20 mouse cellular contexts compared by ENCODE assay signal in the genomic region with DNA sequence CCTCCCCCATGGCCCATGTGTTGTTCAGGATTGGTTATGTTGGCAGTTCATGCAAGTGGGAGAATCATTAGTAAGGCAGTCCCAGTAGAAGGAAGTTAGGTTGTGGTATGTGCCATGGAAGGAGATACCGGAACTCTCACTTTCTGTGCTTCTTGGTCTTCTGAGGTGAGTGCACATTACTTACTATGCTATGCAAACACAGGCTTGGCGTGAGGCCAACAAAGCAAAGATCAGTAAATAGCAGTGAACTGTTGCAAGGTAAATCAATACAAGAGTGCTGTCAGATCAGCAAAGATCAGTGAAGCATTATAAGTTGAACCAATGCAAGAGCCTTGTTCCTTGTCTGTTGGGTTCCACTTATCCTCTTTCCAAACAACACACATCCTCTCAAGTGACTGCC. TPM values are rescaled to one million over a fixed set of nuclear protein-coding genes. Genes with fewer than 3 reads are reported as not detected.
DNase-seq lines count a peak whose midpoint lies in the region; ATAC-seq and TF ChIP-seq lines count a peak whose summit lies in the region.
"Had no signal": no experiment of that assay in that cellular context is flagged by ENCODE, and none has a peak within 500 bp of the region (broad histone marks: within the 10 kb centered on the region; RNA-seq: fewer than 3 reads in every experiment).

No protein-coding gene starts in this region.

- no peak overlapping the region for H3K9ac ChIP-seq in lung, embryonic 14.5 days
- H3K9ac ChIP-seq in intestine, embryonic 16.5 days (ENCODE audit: low read depth, low read length): no peak overlapping the region
- H3K9ac ChIP-seq in stomach, embryonic 14.5 days (replicated peaks; ENCODE audit: low read depth, low read length): no peak overlapping the region
- H3K9ac ChIP-seq: embryonic facial prominence, embryonic 15.5 days; lung, embryonic 15.5 days had no signal

- H3K4me3 ChIP-seq in lung, embryonic 14.5 days (ENCODE audit: low read depth, low read length): no peak overlapping the region
- H3K4me3 ChIP-seq in intestine, embryonic 16.5 days (ENCODE audit: low read length): no peak overlapping the region
- no peak overlapping the region for H3K4me3 ChIP-seq in stomach, embryonic 14.5 days (ENCODE audit: low read depth, low read length)
- H3K4me3 ChIP-seq: embryonic facial prominence, embryonic 15.5 days; limb, embryonic 10.5 days; lung, embryonic 15.5 days; megakaryocyte, embryonic 14.5 days; myocyte had no signal

- H3K4me1 ChIP-seq in lung, embryonic 14.5 days (ENCODE audit: insufficient read depth): no peaks in the 10 kb centered on the region
- H3K4me1 ChIP-seq in intestine, embryonic 16.5 days (ENCODE audit: control insufficient read depth, insufficient read depth, low read length): no peaks in the 10 kb centered on the region
- no peaks in the 10 kb centered on the region for H3K4me1 ChIP-seq in stomach, embryonic 14.5 days (ENCODE audit: control insufficient read depth, insufficient read depth, low read length)
- H3K4me1 ChIP-seq: embryonic facial prominence, embryonic 15.5 days; limb, embryonic 10.5 days; lung, embryonic 15.5 days; megakaryocyte, embryonic 14.5 days had no signal

- 59% methylated on average over 2 of the region's 2 CpGs for WGBS in lung, embryonic 14.5 days
- WGBS in intestine, embryonic 16.5 days: 62% methylated on average over 2 of the region's 2 CpGs
- WGBS in stomach, embryonic 14.5 days: 79% methylated on average over 2 of the region's 2 CpGs

- H3K36me3 ChIP-seq in lung, embryonic 14.5 days (ENCODE audit: insufficient read depth): no peaks in the 10 kb centered on the region
- H3K36me3 ChIP-seq in intestine, embryonic 16.5 days (ENCODE audit: control insufficient read depth, insufficient read depth, low read length): no peaks in the 10 kb centered on the region
- no peaks in the 10 kb centered on the region for H3K36me3 ChIP-seq in stomach, embryonic 14.5 days (ENCODE audit: control insufficient read depth, insufficient read depth, low read length)
- H3K36me3 ChIP-seq: embryonic facial prominence, embryonic 15.5 days; limb, embryonic 10.5 days; lung, embryonic 15.5 days had no signal

- H3K9me3 ChIP-seq in lung, embryonic 14.5 days (ENCODE audit: low read depth, low read length): no peaks in the 10 kb centered on the region
- H3K9me3 ChIP-seq in intestine, embryonic 16.5 days (ENCODE audit: control insufficient read depth, low read length): no peaks in the 10 kb centered on the region
- H3K9me3 ChIP-seq in stomach, embryonic 14.5 days (ENCODE audit: control insufficient read depth, low read depth, low read length): no peaks in the 10 kb centered on the region
- H3K9me3 ChIP-seq: embryonic facial prominence, embryonic 15.5 days; limb, embryonic 10.5 days; lung, embryonic 15.5 days had no signal

- no peaks in the 10 kb centered on the region for H3K27me3 ChIP-seq in lung, embryonic 14.5 days (ENCODE audit: insufficient read depth, low read length)
- no peaks in the 10 kb centered on the region for H3K27me3 ChIP-seq in intestine, embryonic 16.5 days (replicated peaks; ENCODE audit: control insufficient read depth, insufficient read depth, low read length)
- no peaks in the 10 kb centered on the region for H3K27me3 ChIP-seq in stomach, embryonic 14.5 days (ENCODE audit: control insufficient read depth, insufficient read depth, low read length)
- H3K27me3 ChIP-seq: embryonic facial prominence, embryonic 15.5 days; lung, embryonic 15.5 days; megakaryocyte, embryonic 14.5 days had no signal

- DNase-seq in lung, embryonic 14.5 days: peak; percentile 37
- DNase-seq in lung, postnatal 10 days: no peak
- peak; percentile 73 for DNase-seq in kidney, postnatal 10 days
- DNase-seq in right cerebral cortex, adult 2 months (ENCODE audit: low spot score in 2 of 2): no peak
- no peak for DNase-seq in heart, postnatal 10 days
- no peak for DNase-seq in cerebellum, postnatal 4 days (ENCODE audit: low spot score in 2 of 2)
- DNase-seq: adrenal gland, postnatal 36 days; gastrocnemius, postnatal 10 days; heart, postnatal 14 days; right cerebral cortex, postnatal 25 days; thymus, postnatal 36 days had no signal

- H3K4me2 ChIP-seq in lung, embryonic 14.5 days: no peak overlapping the region
- no peak overlapping the region for H3K4me2 ChIP-seq in intestine, embryonic 16.5 days (ENCODE audit: low read depth, low read length)
- no peak overlapping the region for H3K4me2 ChIP-seq in stomach, embryonic 14.5 days (replicated peaks; ENCODE audit: low read depth, low read length)
- H3K4me2 ChIP-seq: embryonic facial prominence, embryonic 15.5 days; lung, embryonic 15.5 days had no signal

- intact Hi-C loops in heart, postnatal 10 days (cut with DNase I): no loop called here

- ATAC-seq in lung, embryonic 14.5 days (ENCODE audit: insufficient read depth): no peak
- peak; percentile 90 for ATAC-seq in intestine, embryonic 16.5 days
- peak; percentile 76; the same call in 1 of the 2 replicates for ATAC-seq in stomach, embryonic 14.5 days (ENCODE audit: insufficient number of reproducible peaks, insufficient read depth, low FRiP score, low read depth)
- ATAC-seq: forebrain, embryonic 14.5 days; hindbrain, embryonic 16.5 days had no signal

- H3K27ac ChIP-seq in lung, embryonic 14.5 days (ENCODE audit: low read depth): no peak overlapping the region
- no peak overlapping the region for H3K27ac ChIP-seq in intestine, embryonic 16.5 days (ENCODE audit: low read length)
- no peak overlapping the region for H3K27ac ChIP-seq in stomach, embryonic 14.5 days (ENCODE audit: low read length)
- H3K27ac ChIP-seq: embryonic facial prominence, embryonic 15.5 days; limb, embryonic 10.5 days; lung, embryonic 15.5 days had no signal

- TF ChIP-seq CTCF in lung, embryonic 14.5 days (IDR thresholded peaks at IDR 0.05; ENCODE audit: low read depth): no peak

RNA-seq across cellular contexts. Expression of gene Fam13a, which starts 28.9 kb away (rescaled TPM):
- 13.7 and 18.1 TPM in 2 replicates for polyA plus RNA-seq in lung, embryonic 14.5 days (2014; fragmentation: Nextera tagmentation; extraction: Ambion mirVana)
- polyA plus RNA-seq in intestine, embryonic 16.5 days (2015; fragmentation: Nextera tagmentation; extraction: Ambion mirVana): 16.1 and 16.8 TPM in 2 replicates
- 10.5 and 11.8 TPM in 2 replicates for polyA plus RNA-seq in stomach, embryonic 14.5 days (2014; fragmentation: Nextera tagmentation; extraction: Ambion mirVana)
- 10 to 100 TPM; 16.8 to 17.6 TPM for total RNA-seq in heart, postnatal 10 days (2021)

Comparison
In these comparisons a context has a peak if more than half of its experiments do, and no peak if none do; other contexts are left out.
1. DNase-seq: peak in lung, embryonic 14.5 days (single experiment) and kidney, postnatal 10 days (single experiment); none in lung, postnatal 10 days (single experiment), right cerebral cortex, adult 2 months (0 of 2), heart, postnatal 10 days (0 of 2) and cerebellum, postnatal 4 days (0 of 2).